Mouse (Mus musculus): ENCODE data around the gene Prss50. TPM values are rescaled to one million over a fixed set of nuclear protein-coding genes. Genes with fewer than 3 reads are reported as not detected.

Prss50 gene
- polyA plus RNA-seq, 1 experiment from 2014 or later, result 0.28 TPM

DNA sequence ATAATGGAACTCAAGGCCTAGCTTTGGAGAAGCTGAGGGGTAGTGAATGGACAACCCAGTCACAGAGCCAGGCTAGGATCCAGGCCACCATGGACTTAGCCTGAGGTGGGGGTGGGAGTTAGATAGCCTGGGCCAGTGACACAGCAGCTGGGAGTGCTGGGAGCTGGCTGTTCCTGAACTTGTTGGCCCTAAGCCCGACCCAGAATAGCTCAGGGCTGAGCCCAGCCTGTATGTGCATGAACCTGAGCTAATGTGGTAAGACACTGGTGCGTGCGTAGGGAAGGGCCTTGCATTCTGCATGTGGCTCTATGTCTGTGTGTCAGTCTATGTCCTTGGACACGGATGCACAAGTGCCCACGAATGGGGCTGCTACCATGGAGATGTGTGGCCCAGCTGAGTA lies 20.1 kb downstream of the Prss50 start:
- Histone ChIP-seq H3K27me3 (replicated peaks) (peaks cover 70% of the 10 kb centered on the region), H3K36me3 (no peaks in the 10 kb centered on the region), H3K9me3 (no peaks in the 10 kb centered on the region), H3K4me3 (no peak overlapping the region), H3K27ac (no peak overlapping the region), H3K9ac (no peak overlapping the region), H3K4me2 (replicated peaks) (no peak overlapping the region), H3K4me1 (peaks cover 30% of the 10 kb centered on the region)
- ATAC-seq (ENCODE audit: low FRiP score, low read depth), result no peak
- 85% methylated on average over 5 of the region's 5 CpGs for WGBS

- peak within 1 kb of the TSS; percentile 26; the same call in 1 of the 2 replicates for H3K9ac ChIP-seq
- peaks cover 20% of the 10 kb centered on the region for H3K4me1 ChIP-seq
- ATAC-seq (ENCODE audit: low FRiP score, low read depth), result no peak
- H3K27me3 ChIP-seq (replicated peaks), result peaks cover 57% of the 10 kb centered on the region
- no peaks in the 10 kb centered on the region for H3K9me3 ChIP-seq
- 16% methylated on average over 12 of the region's 12 CpGs for WGBS
- no peaks in the 10 kb centered on the region for H3K36me3 ChIP-seq
- H3K27ac ChIP-seq, result no peak within 1 kb of the TSS
- H3K4me3 ChIP-seq, result peak within 1 kb of the TSS; percentile 42
- peak within 1 kb of the TSS; percentile 86 for H3K4me2 ChIP-seq (replicated peaks)
These were observed 21.6 kb downstream of the Prss50 start, which contains the start of gene Als2cl for GRCm38 (mm10) chr9:110879191-110879920. Gene Als2cl, plus strand, starts transcription at chr9:110879870.

GRCm38 (mm10) chr9:110879998-110880561 lies 22.3 kb downstream of the Prss50 start, which contains the start of gene Tmie:
Gene Tmie, minus strand, starts transcription at chr9:110880113.
- peaks cover 13% of the 10 kb centered on the region for H3K4me1 ChIP-seq
- peak within 1 kb of the TSS; percentile 26; the same call in 1 of the 2 replicates for H3K9ac ChIP-seq
- WGBS, result 2% methylated on average over 55 of the region's 57 CpGs
- no peak within 1 kb of the TSS for H3K27ac ChIP-seq
- H3K4me2 ChIP-seq (replicated peaks), result peak within 1 kb of the TSS; percentile 86
- no peak for ATAC-seq (ENCODE audit: low FRiP score, low read depth)
- no peaks in the 10 kb centered on the region for H3K36me3 ChIP-seq
- no peaks in the 10 kb centered on the region for H3K9me3 ChIP-seq
- H3K27me3 ChIP-seq (replicated peaks), result peaks cover 57% of the 10 kb centered on the region
- H3K4me3 ChIP-seq, result peak within 1 kb of the TSS; percentile 42

DNA sequence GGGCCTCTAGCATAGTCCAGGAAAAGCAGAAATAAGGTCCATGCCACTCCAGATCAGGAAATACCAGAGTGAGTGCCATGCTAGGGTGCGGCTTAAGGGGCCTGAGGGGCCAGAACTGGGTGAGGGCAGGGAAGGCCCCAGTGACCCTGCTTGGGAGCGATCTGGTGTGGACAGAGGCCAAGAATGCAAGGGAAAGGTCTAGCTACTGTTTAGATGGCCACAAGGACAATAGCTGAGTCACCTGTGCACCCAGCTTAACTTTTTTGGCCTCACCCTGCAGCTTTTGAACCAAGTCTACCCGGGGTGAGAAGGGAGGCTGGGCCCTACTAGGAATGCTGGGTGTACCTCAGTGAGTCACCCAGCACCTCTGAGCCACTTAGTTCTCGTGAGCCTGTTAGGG lies 23.0 kb downstream of the Prss50 start:
- H3K4me3 ChIP-seq, result no peak overlapping the region

GRCm38 (mm10) chr9:110881953-110882352 lies 24.2 kb downstream of the Prss50 start:
- H3K9me3 ChIP-seq, result no peaks in the 10 kb centered on the region
- no peak overlapping the region for H3K4me2 ChIP-seq (replicated peaks)
- H3K27ac ChIP-seq, result no peak overlapping the region
- WGBS, result 80% methylated on average over 7 of the region's 7 CpGs
- no peaks in the 10 kb centered on the region for H3K36me3 ChIP-seq
- H3K4me3 ChIP-seq, result no peak overlapping the region
- H3K4me1 ChIP-seq, result peaks cover 8% of the 10 kb centered on the region
- H3K9ac ChIP-seq, result no peak overlapping the region
- peaks cover 56% of the 10 kb centered on the region for H3K27me3 ChIP-seq (replicated peaks)
- no peak for ATAC-seq (ENCODE audit: low FRiP score, low read depth)

More for the DNA sequence above, 23.0 kb downstream of the Prss50 start:
- Histone ChIP-seq H3K9me3 (no peaks in the 10 kb centered on the region), H3K4me1 (peaks cover 8% of the 10 kb centered on the region), H3K27me3 (replicated peaks) (peaks cover 57% of the 10 kb centered on the region), H3K9ac (no peak overlapping the region), H3K27ac (no peak overlapping the region), H3K4me2 (replicated peaks) (peak overlapping the region; percentile 86), H3K36me3 (no peaks in the 10 kb centered on the region)
- no peak for ATAC-seq (ENCODE audit: low FRiP score, low read depth)
- 75% methylated on average over 4 of the region's 4 CpGs for WGBS

DNA sequence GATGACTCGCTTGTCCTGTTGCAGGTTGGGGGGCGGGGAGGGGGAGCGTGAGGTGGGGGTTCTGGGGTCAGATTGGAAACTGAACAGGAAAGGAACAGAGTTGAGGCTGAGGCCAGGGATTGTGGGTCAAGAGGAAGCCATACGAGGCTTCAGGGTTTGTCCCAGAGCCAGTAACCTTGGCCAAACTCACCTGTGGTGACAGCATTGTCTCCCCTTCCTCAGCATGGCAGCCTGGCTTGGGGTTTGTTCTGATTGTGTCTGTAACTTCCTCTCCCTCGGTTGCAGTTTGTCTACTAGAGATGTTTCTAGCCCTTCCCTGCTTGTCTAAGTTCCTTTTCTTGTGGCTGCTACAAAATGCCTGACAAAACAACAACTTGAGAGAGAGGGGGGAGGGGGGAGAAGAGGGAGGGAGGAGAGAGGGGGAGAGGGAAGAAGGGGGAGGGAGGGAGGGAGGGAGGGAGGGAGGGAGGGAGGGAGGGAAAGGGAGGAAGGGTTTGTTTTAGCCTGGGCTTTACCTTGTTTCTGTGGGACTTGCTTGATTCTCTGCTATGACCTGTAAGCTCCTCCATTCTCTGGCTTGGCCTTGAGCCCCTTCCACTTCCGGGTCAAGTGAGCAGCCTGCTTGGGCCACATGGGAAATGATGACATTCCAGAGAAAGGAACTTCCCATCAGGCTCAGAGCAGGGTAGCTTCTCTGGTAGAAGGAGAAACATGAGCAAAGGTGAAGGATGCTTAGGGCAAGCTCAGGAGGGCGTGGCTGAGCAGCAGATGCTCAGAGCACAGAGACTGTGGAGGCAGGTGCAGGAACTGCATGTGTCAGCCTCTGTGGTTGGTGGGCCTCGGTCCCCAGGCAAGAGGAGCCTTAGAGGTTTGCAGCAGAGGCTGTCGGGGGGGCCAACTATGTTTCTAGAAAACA lies 29.9 kb downstream of the Prss50 start:
- WGBS, result 64% methylated on average over 9 of the region's 9 CpGs
- Histone ChIP-seq H3K9ac (no peak overlapping the region), H3K36me3 (no peaks in the 10 kb centered on the region), H3K27me3 (replicated peaks) (peaks cover under 1% of the 10 kb centered on the region; the same call in 1 of the 2 replicates), H3K4me1 (no peaks in the 10 kb centered on the region; the same call in 1 of the 2 replicates), H3K4me2 (replicated peaks) (no peak overlapping the region), H3K4me3 (no peak overlapping the region), H3K9me3 (no peaks in the 10 kb centered on the region), H3K27ac (no peak overlapping the region)
- ATAC-seq (ENCODE audit: low FRiP score, low read depth), result no peak

DNA sequence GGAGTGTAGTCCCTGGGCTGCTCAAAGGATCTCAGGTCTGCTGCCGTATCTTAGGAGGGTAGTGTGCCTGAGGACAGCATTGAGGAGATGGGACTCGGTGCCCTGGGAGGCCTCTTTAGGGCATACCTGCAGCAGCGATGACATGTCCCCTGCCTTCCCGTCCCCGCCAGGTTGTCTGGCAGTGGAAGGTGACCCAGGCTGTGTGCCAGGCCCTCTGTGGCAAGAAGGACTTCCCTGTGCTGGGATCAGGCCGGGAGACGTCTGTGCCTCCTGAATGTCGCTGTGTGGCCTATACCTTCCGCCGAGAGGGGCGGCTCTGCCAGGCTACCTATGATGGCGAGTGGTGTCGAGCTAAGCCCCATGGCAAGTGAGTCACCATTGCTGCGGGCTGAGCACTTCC lies 31.2 kb downstream of the Prss50 start:
- Histone ChIP-seq H3K27ac (no peak overlapping the region), H3K4me1 (no peaks in the 10 kb centered on the region; the same call in 1 of the 2 replicates), H3K9me3 (no peaks in the 10 kb centered on the region), H3K4me2 (replicated peaks) (no peak overlapping the region), H3K4me3 (no peak overlapping the region), H3K9ac (no peak overlapping the region), H3K36me3 (no peaks in the 10 kb centered on the region), H3K27me3 (replicated peaks) (no peaks in the 10 kb centered on the region; the same call in 1 of the 2 replicates)
- WGBS, result 91% methylated on average over 14 of the region's 14 CpGs
- no peak for ATAC-seq (ENCODE audit: low FRiP score, low read depth)

GRCm38 (mm10) chr9:110890026-110890783 lies 32.4 kb downstream of the Prss50 start:
- Histone ChIP-seq H3K4me2 (replicated peaks) (no peak overlapping the region), H3K9me3 (no peaks in the 10 kb centered on the region), H3K27me3 (replicated peaks) (no peaks in the 10 kb centered on the region; the same call in 1 of the 2 replicates), H3K4me3 (no peak overlapping the region), H3K36me3 (no peaks in the 10 kb centered on the region), H3K9ac (no peak overlapping the region), H3K27ac (no peak overlapping the region), H3K4me1 (no peaks in the 10 kb centered on the region; the same call in 1 of the 2 replicates)
- WGBS, result 17% methylated on average over 21 of the region's 21 CpGs
- no peak for ATAC-seq (ENCODE audit: low FRiP score, low read depth)

GRCm38 (mm10) chr9:110891077-110891828 lies 33.5 kb downstream of the Prss50 start:
- Histone ChIP-seq H3K27ac (no peak overlapping the region), H3K9ac (no peak overlapping the region), H3K9me3 (no peaks in the 10 kb centered on the region), H3K4me3 (no peak overlapping the region), H3K4me1 (peaks cover 7% of the 10 kb centered on the region), H3K27me3 (replicated peaks) (no peaks in the 10 kb centered on the region), H3K36me3 (no peaks in the 10 kb centered on the region), H3K4me2 (replicated peaks) (no peak overlapping the region)
- no peak for ATAC-seq (ENCODE audit: low FRiP score, low read depth)
- WGBS, result 78% methylated on average over 12 of the region's 12 CpGs

GRCm38 (mm10) chr9:110892552-110892951 lies 34.8 kb downstream of the Prss50 start:
- Histone ChIP-seq H3K27ac (no peak overlapping the region), H3K4me2 (replicated peaks) (no peak overlapping the region), H3K9me3 (no peaks in the 10 kb centered on the region), H3K36me3 (no peaks in the 10 kb centered on the region), H3K9ac (no peak overlapping the region), H3K4me1 (peaks cover 7% of the 10 kb centered on the region), H3K4me3 (no peak overlapping the region), H3K27me3 (replicated peaks) (no peaks in the 10 kb centered on the region)
- WGBS, result 86% methylated on average over 3 of the region's 3 CpGs
- ATAC-seq (ENCODE audit: low FRiP score, low read depth), result no peak

GRCm38 (mm10) chr9:110893429-110893828 lies 35.7 kb downstream of the Prss50 start:
- Histone ChIP-seq H3K9me3 (no peaks in the 10 kb centered on the region), H3K4me1 (peaks cover 7% of the 10 kb centered on the region), H3K4me2 (replicated peaks) (no peak overlapping the region), H3K27me3 (replicated peaks) (no peaks in the 10 kb centered on the region), H3K4me3 (no peak overlapping the region), H3K9ac (no peak overlapping the region), H3K36me3 (no peaks in the 10 kb centered on the region), H3K27ac (no peak overlapping the region)
- ATAC-seq (ENCODE audit: low FRiP score, low read depth), result no peak
- WGBS, result 72% methylated on average over 10 of the region's 10 CpGs
